Mouse (Mus musculus): ENCODE data around the gene B3gnt7. TPM values are rescaled to one million over a fixed set of nuclear protein-coding genes. Genes with fewer than 3 reads are reported as not detected.

Gene B3gnt7
- polyA plus RNA-seq, 1 experiment from 2014 or later, result 0.14 TPM

DNA sequence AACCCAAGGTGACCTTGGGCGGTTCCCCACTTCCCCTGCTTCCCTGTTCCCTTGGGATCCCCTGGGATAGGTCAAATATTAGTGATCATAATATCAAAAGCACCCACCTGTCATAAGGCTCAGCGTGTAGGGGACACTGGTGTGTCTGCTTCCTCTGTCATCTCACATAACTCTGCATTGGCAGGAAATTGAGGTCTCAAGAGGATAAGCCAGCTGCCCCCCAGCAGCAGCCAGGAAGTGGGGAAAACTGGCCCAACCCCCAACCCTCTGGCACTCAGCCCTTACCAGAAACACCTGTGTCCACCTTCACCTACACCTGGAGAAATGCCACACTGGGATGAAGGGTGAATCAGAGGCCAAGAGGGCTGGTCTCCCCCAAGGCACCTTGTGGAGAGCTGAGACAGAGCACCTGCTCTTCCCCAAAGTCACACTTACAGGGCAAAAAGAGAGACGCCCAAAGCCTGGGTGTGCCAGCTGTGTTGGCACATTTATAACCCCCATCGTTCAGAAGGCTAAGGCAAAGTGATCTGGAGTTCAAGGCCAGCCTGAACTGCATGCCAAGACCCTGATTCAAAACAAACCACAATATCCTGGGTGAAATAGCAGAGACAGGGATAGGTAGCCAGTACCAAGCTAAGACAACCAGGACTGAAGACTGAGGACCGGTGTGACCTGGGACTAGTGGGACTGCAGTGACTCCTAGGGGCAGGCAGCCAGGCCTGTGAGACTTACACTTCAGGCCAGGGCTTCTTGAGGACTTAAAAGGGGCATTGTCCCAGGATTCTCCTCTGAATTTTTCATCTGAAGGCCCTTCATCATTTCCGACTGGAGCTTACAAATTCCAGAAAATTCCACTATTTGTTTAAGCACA, 1.2 kb upstream of the B3gnt7 start:
- no peak for DNase-seq (ENCODE audit: low read depth, low spot score)
- ATAC-seq, result no peak
- ChIA-PET POLR2A (no interaction called here), CTCF (no interaction called here)
- peaks cover 18% of the 10 kb centered on the region for H3K27me3 ChIP-seq
- TF ChIP-seq CTCF (IDR thresholded peaks at IDR 0.05), result no peak
- in situ Hi-C loops (cut with MboI; ENCODE audit: low pct_unique_long_range_greater_than_20kb), result no loop called here

DNA sequence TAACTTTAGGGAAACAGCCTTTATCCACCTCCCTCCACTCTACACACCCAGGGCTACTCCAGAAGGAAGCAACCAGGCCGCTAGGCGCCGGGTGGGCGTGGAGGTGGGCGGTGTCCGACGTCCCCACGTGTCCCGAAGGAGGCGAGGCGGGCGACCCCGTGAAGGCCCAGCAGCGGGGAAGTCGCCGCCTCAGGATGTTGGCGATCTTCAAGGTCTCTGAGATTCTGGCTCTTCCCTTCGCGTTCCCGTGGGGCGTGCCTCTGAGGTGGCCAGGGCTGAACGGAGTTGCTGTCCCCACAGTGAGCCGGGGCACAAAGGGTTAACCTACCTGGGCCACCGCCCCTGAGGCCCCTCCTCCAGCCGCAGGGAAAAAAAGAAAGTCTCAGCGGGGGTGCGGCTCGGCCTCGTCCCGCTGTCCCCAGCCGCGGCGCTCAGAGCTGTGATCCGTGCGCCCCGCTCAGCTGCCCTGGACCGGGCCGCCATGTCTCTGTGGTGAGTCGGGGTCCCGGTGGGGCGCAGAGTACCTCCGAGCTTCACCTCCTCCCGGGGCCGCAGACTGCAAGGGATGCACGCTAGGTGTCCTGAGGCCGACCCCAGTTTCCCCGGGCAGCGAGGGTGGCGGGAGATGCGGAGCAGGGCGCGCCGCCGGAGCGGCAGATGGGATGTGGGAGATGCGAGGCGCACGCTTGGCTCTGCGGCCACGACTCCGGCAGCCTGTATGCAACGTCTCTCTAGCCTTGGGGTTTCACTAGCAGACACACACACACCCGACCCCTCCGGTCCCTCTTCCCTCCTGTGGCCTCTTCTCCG, 636 bp downstream of the B3gnt7 start:
- POLR2A ChIA-PET, result no interaction called here
- H3K27me3 ChIP-seq, result peaks cover 18% of the 10 kb centered on the region
- in situ Hi-C loops (cut with MboI; ENCODE audit: low pct_unique_long_range_greater_than_20kb), result no loop called here

DNA sequence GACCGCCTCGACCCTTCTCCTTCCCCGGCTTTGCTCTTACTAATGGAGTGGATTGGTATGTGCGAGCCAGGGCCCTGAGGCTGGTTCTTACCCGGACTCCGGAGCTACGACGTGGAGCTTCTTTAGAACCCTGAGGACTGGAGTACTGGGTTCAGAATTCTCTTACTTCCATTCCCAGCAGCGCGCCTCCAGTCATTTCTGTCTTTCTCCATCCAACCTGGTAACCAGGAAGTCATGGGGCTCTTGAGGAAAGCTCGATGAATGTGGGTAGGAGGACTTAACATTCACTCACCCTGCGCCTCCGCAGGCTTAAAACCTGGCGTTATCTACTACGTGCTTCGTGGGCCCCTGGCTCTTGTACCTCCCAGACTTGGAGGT, 1.2 kb downstream of the B3gnt7 start:
- in situ Hi-C loops (cut with MboI; ENCODE audit: low pct_unique_long_range_greater_than_20kb), result no loop called here
- peaks cover 18% of the 10 kb centered on the region for H3K27me3 ChIP-seq
- POLR2A ChIA-PET, result interaction anchor here (0.6 kb wide), 1 partner anchor 8 kb away, joined by 3 read pairs; no protein-coding TSS in a partner anchor
- no peak for TF ChIP-seq CTCF (IDR thresholded peaks at IDR 0.05)
- DNase-seq (ENCODE audit: low read depth, low spot score) (no peak), ATAC-seq (no peak)
- CTCF ChIA-PET, result no interaction called here

More for the DNA sequence above, 636 bp downstream of the B3gnt7 start:
- ATAC-seq (no peak), DNase-seq (ENCODE audit: low read depth, low spot score) (no peak)
- CTCF ChIA-PET, result no interaction called here
- TF ChIP-seq CTCF (IDR thresholded peaks at IDR 0.05), result no peak

DNA sequence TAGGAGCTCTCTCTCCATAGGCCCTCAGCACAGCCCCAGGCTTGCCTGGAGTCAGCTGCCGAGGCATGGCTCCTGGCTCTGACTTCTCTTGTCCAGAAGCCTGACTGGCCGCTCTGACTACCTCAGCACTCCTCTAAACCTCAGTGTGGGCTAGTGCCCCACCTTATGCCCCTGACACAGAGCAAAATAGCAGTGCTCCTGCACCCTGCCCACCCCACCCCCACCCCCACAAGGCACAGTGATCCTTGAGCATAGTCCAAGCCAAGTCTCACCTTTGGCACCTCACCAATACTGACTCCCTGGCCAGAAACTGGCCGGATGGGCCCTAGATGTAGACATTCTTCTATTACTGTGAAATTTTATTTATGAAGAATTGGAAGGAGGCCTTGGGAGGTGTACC, 4.1 kb downstream of the B3gnt7 start:
- peaks cover 18% of the 10 kb centered on the region for H3K27me3 ChIP-seq
- TF ChIP-seq CTCF (IDR thresholded peaks at IDR 0.05), result no peak
- ATAC-seq (no peak), DNase-seq (ENCODE audit: low read depth, low spot score) (no peak)
- CTCF ChIA-PET, result interaction anchor here (2.0 kb wide), 1 partner anchor 18 kb away, joined by 4 read pairs; no protein-coding TSS in a partner anchor
- in situ Hi-C loops (cut with MboI; ENCODE audit: low pct_unique_long_range_greater_than_20kb), result no loop called here
- POLR2A ChIA-PET, result no interaction called here

DNA sequence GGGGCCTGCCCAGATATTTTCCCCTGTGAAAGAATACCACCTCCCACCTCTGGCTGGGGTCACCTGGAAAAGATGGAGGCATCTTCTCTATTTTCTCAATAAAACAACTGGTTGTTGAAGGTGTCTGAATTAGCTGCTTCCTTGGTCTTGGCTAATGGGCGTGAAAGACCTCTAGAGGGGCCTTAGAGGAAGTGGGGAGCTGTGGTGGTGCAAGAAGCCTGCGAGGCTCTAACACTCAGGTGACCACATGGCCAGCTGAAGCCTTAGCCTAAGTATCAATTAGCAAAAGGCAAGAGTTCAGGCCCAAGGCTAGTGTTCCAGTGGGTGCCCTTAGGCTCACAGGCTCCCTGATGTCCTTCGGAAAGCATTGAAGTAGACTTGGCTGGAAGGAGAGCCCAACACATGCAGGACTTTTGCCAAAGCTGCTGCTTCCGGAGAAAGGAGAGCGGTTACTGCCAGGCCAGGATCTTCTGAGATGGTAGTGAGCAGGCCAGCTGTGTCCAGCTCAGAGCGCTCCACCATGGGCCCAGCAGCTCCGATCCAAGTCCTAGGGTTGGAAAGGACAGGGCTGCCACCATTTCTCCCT, 4.6 kb downstream of the B3gnt7 start:
- ATAC-seq (no peak), DNase-seq (ENCODE audit: low read depth, low spot score) (no peak)
- TF ChIP-seq CTCF (IDR thresholded peaks at IDR 0.05), result no peak
- in situ Hi-C loops (cut with MboI; ENCODE audit: low pct_unique_long_range_greater_than_20kb), result no loop called here
- CTCF ChIA-PET, result interaction anchor here (2.0 kb wide), 1 partner anchor 18 kb away, joined by 4 read pairs; no protein-coding TSS in a partner anchor
- POLR2A ChIA-PET, result no interaction called here
- peaks cover 18% of the 10 kb centered on the region for H3K27me3 ChIP-seq

DNA sequence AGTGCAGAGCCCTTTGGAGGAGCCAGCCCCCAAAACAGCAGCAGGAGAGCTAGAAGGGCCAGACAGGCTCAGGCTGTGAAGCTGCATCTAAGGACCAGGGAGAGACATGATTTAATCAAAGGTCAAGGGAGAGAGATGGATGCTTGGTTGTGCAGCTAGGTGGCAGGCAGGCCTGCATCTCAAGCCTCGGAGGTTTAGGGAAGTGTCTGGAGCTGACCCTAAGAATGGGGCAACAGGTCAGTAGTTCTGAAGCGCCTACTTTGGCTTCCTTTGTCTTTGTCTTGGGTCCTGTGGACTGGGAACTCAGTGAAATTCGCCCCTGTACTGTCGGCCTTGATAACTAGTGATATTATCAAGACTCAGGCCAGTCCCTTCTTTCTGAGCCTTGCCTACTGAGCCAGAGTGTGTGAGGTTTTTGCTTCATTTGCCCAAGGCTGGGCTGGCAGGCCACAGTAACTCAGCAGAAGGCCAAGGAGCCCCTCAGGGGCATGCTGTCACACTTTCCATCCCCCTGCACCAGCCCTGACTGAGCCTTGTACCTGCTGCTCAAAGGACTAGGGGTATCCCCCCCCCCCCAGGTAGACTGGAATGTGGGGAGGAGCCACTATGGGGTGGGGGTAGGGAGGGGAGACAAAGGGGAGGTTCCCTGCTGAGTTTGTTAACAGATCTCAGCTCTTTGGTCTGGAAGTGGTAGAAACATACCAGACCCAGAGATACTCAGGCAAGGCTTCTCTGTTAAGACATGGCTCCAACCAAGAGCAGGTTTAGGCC, 5.4 kb downstream of the B3gnt7 start:
- in situ Hi-C loops (cut with MboI; ENCODE audit: low pct_unique_long_range_greater_than_20kb), result no loop called here
- ChIA-PET POLR2A (no interaction called here), CTCF (interaction anchor here (2.0 kb wide), 1 partner anchor 17 kb away, joined by 4 read pairs; no protein-coding TSS in a partner anchor)
- TF ChIP-seq CTCF (IDR thresholded peaks at IDR 0.05), result no peak
- no peak for ATAC-seq
- peaks cover 17% of the 10 kb centered on the region for H3K27me3 ChIP-seq
- no peak for DNase-seq (ENCODE audit: low read depth, low spot score)

DNA sequence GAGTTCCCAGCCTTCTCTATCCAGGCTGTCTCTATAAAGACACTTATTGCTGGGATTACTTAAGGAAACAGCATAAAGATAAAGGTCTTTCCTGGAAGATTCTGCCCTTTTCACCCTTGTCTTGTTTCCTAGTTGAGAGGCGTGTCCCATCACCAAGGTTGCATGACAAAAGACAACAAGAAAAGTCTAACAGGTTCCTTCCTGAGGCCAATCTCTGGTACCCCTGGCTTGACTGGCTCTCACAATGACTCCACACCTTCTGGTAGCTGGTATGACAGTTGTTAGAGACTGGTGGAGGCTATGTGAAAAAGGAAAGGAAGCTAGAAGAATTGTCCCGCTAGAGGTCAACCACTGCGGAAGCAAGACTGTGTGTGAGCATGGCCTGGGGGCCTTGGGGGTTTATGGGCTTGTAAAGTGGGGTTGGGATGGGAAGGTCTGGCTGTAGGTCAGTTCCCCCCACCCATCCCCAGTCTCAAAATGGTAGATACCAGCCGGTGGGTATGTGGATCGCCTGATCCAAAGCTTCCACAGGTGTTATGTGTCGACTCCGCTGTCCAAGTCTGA, 6.7 kb downstream of the B3gnt7 start:
- POLR2A ChIA-PET, result no interaction called here
- H3K27me3 ChIP-seq, result peaks cover 11% of the 10 kb centered on the region
- DNase-seq (ENCODE audit: low read depth, low spot score) (no peak), ATAC-seq (no peak)
- in situ Hi-C loops (cut with MboI; ENCODE audit: low pct_unique_long_range_greater_than_20kb), result no loop called here
- CTCF ChIA-PET, result no interaction called here
- TF ChIP-seq CTCF (IDR thresholded peaks at IDR 0.05), result no peak

DNA sequence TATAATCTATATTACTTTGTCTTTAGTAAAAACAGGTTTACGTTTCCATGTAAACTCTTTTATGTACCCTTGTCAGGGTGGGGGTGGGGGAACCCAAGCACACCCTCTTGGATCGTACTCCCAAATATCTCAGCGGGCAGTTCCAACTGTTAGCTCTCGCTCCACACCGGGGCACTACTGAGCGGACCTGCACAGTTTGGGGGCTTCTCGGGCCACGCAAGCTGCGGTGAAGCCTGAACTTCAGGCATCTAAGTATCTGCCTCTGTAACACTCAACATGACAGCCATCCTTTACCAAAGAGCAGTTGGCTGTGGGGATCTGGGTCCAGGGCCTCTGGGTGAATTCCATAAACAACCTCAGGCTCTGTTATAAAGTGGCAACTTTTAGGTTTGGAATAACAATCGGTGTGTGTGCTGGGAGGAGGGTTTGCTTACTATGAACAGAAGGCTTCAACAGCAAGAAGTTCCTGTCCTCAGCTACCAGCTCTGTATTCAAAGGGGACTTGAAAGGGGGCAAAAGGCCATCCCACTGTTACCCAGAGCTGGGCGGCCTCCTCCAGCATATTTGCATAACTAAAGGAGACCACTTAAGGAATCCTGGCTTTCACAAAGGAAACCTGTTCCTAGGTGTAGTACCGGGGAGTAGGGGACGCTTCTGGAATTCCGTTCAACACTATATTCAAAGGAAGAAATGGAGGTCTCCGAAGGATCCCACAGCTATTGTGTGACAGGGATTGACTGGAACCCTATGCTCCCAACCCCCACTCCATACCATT, 8.1 kb downstream of the B3gnt7 start:
- POLR2A ChIA-PET, result no interaction called here
- CTCF ChIA-PET, result interaction anchor here (1.4 kb wide), 1 partner anchor 13 kb away, joined by 4 read pairs; no protein-coding TSS in a partner anchor
- TF ChIP-seq CTCF (IDR thresholded peaks at IDR 0.05), result no peak
- in situ Hi-C loops (cut with MboI; ENCODE audit: low pct_unique_long_range_greater_than_20kb), result no loop called here
- no peak for ATAC-seq
- H3K27me3 ChIP-seq, result peaks cover under 1% of the 10 kb centered on the region
- DNase-seq (ENCODE audit: low read depth, low spot score), result no peak

DNA sequence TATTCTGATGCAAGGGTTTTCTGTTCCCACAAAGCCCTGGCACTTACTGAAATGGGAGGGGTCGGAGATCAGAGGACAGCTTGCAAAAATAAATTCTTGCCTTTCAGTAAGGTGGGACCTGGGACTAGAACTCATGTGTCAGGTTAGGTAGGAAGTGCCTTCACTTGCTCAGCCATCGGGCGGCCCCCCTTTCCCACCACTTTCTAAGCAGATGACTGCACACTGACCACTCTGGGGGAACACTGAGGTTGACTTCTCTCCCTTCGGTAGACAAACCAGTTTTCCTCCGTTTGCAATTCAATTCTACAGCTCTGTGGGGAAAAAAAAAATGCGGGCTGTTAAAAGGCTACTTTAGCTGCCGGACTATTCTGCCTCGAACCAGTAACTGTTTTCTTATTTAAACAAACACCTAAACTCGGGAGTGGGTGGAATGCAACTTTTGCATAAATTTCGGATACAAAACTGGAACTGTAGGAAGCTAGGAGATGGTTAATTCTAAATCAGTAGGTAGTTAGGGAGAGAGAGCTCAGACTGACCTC, 8.9 kb downstream of the B3gnt7 start:
- no peak for DNase-seq (ENCODE audit: low read depth, low spot score)
- no peak for TF ChIP-seq CTCF (IDR thresholded peaks at IDR 0.05)
- H3K27me3 ChIP-seq, result no peaks in the 10 kb centered on the region
- CTCF ChIA-PET, result interaction anchor here (1.4 kb wide), 1 partner anchor 14 kb away, joined by 4 read pairs; no protein-coding TSS in a partner anchor
- ATAC-seq, result no peak
- POLR2A ChIA-PET, result interaction anchor here (0.6 kb wide), 2 partner anchors 7 to 37 kb away, joined by 3 read pairs; no protein-coding TSS in a partner anchor
- in situ Hi-C loops (cut with MboI; ENCODE audit: low pct_unique_long_range_greater_than_20kb), result no loop called here

Data from Patski (cell line).